Mouse (Mus musculus): ENCODE data around the gene Tmprss9.
"Not testable (repeated sequence)": the region's sequence is repeated elsewhere in the genome, so short reads cannot be mapped to it uniquely, and the experiment has no call there.

The Tmprss9 gene

GRCm38 (mm10) chr10:80871581-80871980 lies at the start of gene Tmprss9:
TSS of gene Tmprss9 (plus strand) at chr10:80871848.
- DNase-seq (ENCODE audit: low spot score), result no peak

- no peak for DNase-seq (ENCODE audit: low spot score)
Measured at GRCm38 (mm10) chr10:80821991-80822390, 49.7 kb upstream of the Tmprss9 start.

GRCm38 (mm10) chr10:80822528-80822927 lies 49.1 kb upstream of the Tmprss9 start:
- DNase-seq (ENCODE audit: low spot score), result no peak

GRCm38 (mm10) chr10:80823316-80823715 lies 48.3 kb upstream of the Tmprss9 start:
- no peak for DNase-seq (ENCODE audit: low spot score)

GRCm38 (mm10) chr10:80823847-80824643 lies 47.6 kb upstream of the Tmprss9 start:
- no peak for DNase-seq (ENCODE audit: low spot score)

DNA sequence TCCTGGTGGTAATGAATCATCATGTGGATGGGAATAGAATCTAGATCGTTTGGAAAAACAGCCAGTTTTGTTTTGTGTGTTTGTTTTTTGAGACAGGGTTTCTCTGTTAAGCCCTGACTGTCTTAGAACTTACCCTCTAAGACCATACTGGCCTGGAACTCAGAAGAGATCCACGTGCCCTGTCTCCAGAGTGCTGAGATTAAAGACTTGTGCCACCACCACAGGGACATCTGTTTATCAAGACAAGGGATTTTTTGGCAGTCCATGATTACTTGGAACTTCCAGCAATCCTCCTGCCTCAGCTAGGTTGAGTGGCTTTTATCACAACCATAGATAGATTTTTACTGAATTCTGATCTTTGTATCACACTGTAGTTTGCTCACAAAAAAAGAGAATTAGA lies 46.8 kb upstream of the Tmprss9 start:
- no peak for DNase-seq (ENCODE audit: low spot score)

DNA sequence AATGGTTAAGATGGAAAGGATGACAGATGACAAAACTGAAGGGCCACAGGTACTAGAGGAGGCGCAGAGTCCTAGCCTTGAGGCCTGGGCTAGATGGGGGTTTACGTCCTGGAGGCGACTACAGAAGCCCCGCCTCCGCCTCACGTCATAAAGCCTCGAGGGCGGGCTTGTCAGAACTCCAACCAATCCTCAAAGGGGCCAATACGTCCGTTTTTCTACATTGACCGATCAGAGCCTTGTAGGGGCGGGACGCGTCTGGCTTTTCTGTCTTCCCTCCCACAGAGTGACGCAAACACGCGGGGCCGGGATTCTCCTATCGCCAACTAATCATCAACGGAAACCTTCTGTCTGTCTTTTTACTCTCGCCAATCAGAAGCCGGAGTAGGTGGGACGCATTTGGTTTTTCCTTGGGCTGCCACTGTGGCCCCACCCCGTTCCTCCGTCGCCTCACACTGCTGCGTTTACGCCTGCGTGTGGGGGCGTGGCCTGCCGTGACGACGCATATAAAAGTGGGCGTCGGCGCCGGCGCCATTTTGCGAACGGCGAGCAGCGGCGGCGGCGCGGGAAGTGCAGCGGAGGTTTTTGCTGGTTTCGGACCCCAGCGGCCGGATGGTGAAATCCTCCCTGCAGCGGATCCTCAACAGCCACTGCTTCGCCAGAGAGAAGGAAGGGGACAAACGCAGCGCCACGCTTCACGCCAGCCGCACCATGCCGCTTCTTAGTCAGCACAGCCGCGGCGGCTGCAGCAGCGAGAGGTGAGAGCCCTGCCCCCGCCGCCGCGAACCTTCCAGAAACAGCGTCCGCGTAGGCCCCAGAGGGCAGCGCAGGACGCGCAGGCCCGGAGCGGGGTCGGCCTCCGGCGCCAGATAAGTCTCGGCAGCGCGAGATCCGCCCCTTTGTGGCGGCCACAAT lies 45.2 kb upstream of the Tmprss9 start, which contains the start of gene Oaz1:
Gene Oaz1, plus strand, starts transcription at position 506 of the 912 bp plus-strand sequence.
- peak; percentile 92 for DNase-seq (ENCODE audit: low spot score)

GRCm38 (mm10) chr10:80827063-80827869 lies 44.4 kb upstream of the Tmprss9 start:
- DNase-seq (ENCODE audit: low spot score), result no peak

DNA sequence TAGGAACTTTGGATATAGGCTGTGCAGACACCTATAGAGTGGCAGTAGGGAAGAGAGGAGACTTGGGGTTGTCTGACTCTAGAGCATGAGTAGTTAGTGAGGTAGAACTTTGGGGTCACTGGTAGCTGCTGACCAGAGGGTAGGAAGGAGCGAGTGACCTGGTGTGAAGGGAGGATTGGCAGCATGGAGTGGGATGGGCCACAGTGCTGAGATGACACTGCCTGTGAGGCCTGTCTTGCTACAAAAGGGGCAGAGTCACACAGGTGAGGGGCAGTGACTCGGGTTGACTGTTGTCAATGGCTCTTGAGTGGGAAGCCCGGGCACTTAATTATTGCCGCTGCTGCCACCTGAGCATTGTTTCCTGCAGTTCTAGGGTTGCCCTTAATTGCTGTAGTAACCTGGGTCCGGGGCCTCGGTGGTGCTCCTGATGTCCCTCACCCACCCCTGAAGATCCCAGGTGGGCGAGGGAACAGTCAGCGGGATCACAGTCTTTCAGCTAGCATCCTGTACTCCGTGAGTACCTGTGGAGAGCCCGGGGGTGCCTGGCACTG lies 43.7 kb upstream of the Tmprss9 start:
- DNase-seq (ENCODE audit: low spot score), result no peak

- not testable (repeated sequence) for DNase-seq (ENCODE audit: low spot score)
Measured at GRCm38 (mm10) chr10:80828587-80828986, 43.1 kb upstream of the Tmprss9 start.

DNA sequence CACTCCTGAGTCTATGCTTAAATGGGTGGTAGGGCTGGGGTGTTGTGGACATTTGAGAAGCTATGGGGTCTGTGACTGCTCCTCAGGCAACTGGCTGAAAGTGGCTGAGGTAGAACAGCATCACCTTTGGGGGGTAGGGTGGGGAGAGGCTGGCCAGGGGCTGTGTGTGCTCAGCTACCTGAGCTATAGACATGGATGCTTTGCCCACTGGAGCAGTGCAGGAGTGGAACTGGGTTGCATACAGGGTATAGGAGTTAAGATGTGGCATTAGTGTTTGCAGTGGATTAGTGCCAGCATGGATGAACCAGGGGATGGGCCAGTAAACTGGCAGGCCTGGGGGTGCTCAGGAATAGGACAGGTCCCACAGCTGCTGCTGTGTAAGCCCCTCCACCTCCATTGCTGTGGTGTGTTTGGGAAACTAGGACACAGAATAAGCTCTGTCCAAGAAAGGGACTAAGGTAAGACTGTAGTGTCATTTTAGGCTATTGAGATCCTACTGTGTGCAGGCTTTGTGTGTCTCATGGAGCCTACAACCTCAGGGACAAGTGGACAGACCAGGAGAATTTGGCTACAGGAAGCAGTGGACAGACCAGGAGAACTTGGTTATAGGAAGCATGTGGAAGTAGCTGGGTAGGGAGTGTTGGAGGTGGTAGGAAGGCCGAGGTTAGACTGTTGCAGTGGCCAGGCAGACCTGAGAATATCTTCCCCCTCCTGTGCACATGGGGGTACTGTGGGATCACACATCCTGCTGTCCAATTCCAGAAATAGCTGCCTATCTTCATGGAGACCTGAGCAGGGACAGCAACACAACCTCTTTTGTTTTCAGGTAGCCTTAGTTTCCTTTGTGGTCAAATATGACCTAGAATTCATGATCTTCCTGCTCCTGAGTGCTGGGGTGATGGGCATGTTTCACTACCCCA lies 42.0 kb upstream of the Tmprss9 start:
- no peak for DNase-seq (ENCODE audit: low spot score)

GRCm38 (mm10) chr10:80831136-80831535 lies 40.5 kb upstream of the Tmprss9 start:
- no peak for DNase-seq (ENCODE audit: low spot score)

DNA sequence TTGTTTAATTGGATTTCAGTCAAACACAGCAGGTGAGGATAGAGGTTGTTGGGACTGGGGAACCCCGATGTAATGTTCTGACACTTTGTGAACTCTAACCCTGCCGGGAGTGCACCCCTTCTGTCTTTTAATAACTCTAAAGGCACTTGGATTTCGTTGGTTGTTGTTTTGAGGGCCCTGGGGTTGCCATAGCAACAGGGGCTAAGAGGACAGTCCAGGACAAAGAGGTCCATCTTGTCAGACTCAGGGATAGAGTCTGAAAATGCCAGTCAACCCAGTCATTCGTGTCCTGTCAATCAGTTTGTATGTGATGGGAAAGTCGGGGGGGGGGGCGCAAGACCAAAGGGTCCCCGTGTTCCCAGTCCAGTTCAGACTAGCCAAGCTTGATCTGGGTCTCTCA lies 38.8 kb upstream of the Tmprss9 start:
- DNase-seq (ENCODE audit: low spot score), result no peak

GRCm38 (mm10) chr10:80835617-80836016 lies 36.0 kb upstream of the Tmprss9 start:
- DNase-seq (ENCODE audit: low spot score), result no peak

- DNase-seq (ENCODE audit: low spot score), result no peak
Measured at GRCm38 (mm10) chr10:80836949-80837379, 34.7 kb upstream of the Tmprss9 start.

DNA sequence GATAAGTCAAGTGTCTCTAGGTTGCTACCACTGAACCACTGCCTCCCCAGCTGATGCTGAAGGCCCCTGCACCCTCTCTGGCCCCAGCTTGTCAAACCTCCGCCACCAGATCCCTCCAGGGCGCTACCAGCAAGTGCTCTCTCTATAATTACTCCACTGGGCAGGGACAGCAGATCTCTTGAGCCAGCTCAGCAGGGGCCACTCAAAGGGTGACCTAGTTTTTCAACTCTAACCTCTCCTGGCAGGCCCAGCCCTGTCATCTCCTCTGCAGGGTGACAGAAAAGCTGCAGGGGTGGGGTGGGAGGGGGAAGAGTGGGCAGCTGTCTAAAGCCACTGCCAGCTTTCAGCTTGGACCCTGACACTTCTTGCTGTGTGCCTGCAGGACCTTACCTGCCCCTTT lies 33.8 kb upstream of the Tmprss9 start:
- DNase-seq (ENCODE audit: low spot score), result no peak

- no peak for DNase-seq (ENCODE audit: low spot score)
Measured at GRCm38 (mm10) chr10:80838346-80838912, 33.2 kb upstream of the Tmprss9 start.

GRCm38 (mm10) chr10:80839848-80840247 lies 31.8 kb upstream of the Tmprss9 start:
- no peak for DNase-seq (ENCODE audit: low spot score)

GRCm38 (mm10) chr10:80841685-80842084 lies 30.0 kb upstream of the Tmprss9 start:
- no peak for DNase-seq (ENCODE audit: low spot score)

GRCm38 (mm10) chr10:80842334-80842733 lies 29.3 kb upstream of the Tmprss9 start:
- DNase-seq (ENCODE audit: low spot score), result no peak
